Mouse (Mus musculus) liver, embryonic 14.5 days (tissue): Measurements from ENCODE around the gene Gid4. TPM values are rescaled to one million over a fixed set of nuclear protein-coding genes. Genes with fewer than 3 reads are reported as not detected.

ENCODE experiments used
- ATAC-seq: fragments of 200-750 bp; cut with Nextera tagmentation; 2 replicates; pipeline ENCODE4 v1.8.0; 2017; ENCODE audit warnings: moderate number of reproducible peaks, mild to moderate bottlenecking, moderate library complexity; ENCODE audit not compliant: insufficient read depth
- DNase-seq, 3 experiments: peaks; one replicate each; pipeline ENCODE4 v3.0.0-alpha.2; 2012 to 2013; ENCODE audit warnings: low read depth in 3 of 3, low spot score in 3 of 3
- H3K27ac ChIP-seq: fragments of 300-500 bp; sonication (generic); 2 replicates; pipeline ENCODE4 v1.5.1; 2014; ENCODE audit warnings: moderate library complexity, mild to moderate bottlenecking, control low read depth, inconsistent platforms
- H3K27me3 ChIP-seq: fragments of 300-500 bp; sonication (generic); 2 replicates; pipeline ENCODE4 v1.6.1; 2014; ENCODE audit warnings: mild to moderate bottlenecking, low read length, moderate library complexity; ENCODE audit not compliant: control insufficient read depth, insufficient read depth
- H3K36me3 ChIP-seq: fragments of 300-500 bp; sonication (generic); replicated peaks from 2 replicates; pipeline ENCODE4 v1.6.1; 2014; ENCODE audit warnings: low read depth; ENCODE audit not compliant: control insufficient read depth, insufficient read depth
- H3K4me1 ChIP-seq, 2 experiments: fragments of 200-500 bp in 1 of 2; fragments of 300-500 bp in 1 of 2; sonication (generic) in 1 of 2; replicated peaks; 2 replicates each; pipeline ENCODE4 v1.6.1; 2012 to 2014; ENCODE audit warnings: antibody characterized with exemption in 1 of 2, inconsistent platforms in 1 of 2, low read length in 1 of 2; ENCODE audit not compliant: control insufficient read depth in 2 of 2, insufficient read depth in 2 of 2
- H3K4me2 ChIP-seq: fragments of 300-500 bp; sonication (generic); 2 replicates; pipeline ENCODE4 v1.6.1; 2014; ENCODE audit warnings: low read depth, mild to moderate bottlenecking, control low read depth, moderate library complexity
- H3K4me3 ChIP-seq, 2 experiments: fragments of 200-500 bp in 1 of 2; fragments of 300-500 bp in 1 of 2; sonication (generic) in 1 of 2; 2 replicates each; pipeline ENCODE4 v1.5.1; 2012 to 2014; ENCODE audit warnings: low read depth in 2 of 2, low read length in 2 of 2, mild to moderate bottlenecking in 2 of 2, control low read depth in 1 of 2, inconsistent platforms in 1 of 2, moderate library complexity in 1 of 2; ENCODE audit not compliant: insufficient read depth in 1 of 2
- H3K9ac ChIP-seq: fragments of 300-500 bp; sonication (generic); replicated peaks from 2 replicates; pipeline ENCODE4 v1.6.1; 2014; ENCODE audit warnings: mild to moderate bottlenecking, control low read depth, moderate library complexity
- H3K9me3 ChIP-seq: fragments of 300-500 bp; sonication (generic); 2 replicates; pipeline ENCODE4 v1.6.1; 2016; ENCODE audit warnings: low read length, mixed read lengths; ENCODE audit not compliant: control insufficient read depth
- CTCF ChIP-seq: IDR thresholded peaks from 2 replicates; pipeline ENCODE4 v1.5.1; 2016; ENCODE audit warnings: antibody characterized with exemption, low read depth, control low read depth
- EP300 ChIP-seq: IDR thresholded peaks from 2 replicates; pipeline ENCODE4 v1.6.1; 2016; ENCODE audit warnings: antibody characterized with exemption, low read depth
- WGBS: fragments of 180-500 bp; shearing (Covaris S2); extraction: QIAGEN DNeasy Blood & Tissue Kit; methylation state at CpG from one replicate; pipeline ENCODE4 v1.1.7; 2014; ENCODE audit not compliant: insufficient replicate concordance; 5-methylcytosine and 5-hydroxymethylcytosine counted together
- polyA plus RNA-seq, 2 experiments: library from polyadenylated mRNA; depleted of rRNA in 1 of 2; stranded (reverse) in 1 of 2; unstranded in 1 of 2; fragments of >200 nt; fragmentation: Nextera tagmentation in 1 of 2; extraction: Ambion mirVana in 1 of 2; gene quantifications; 2 replicates each; pipeline versions ENCODE4 v1.2.1 to v1.2.3; 2012 to 2014

Gene Gid4
- polyA plus RNA-seq, 2 experiments = 6.1 to 8.4 TPM

GRCm38 (mm10) chr11:60492726-60493125 is 75.8 kb downstream of the Gid4 start:
- H3K9ac ChIP-seq = no peak overlapping the region
- H3K4me1 ChIP-seq = peaks cover 2 to 3% of the 10 kb centered on the region in 2 experiments; a peak in 3 of 4 replicates
- ATAC-seq (no peak), DNase-seq (no peak)
- no peak overlapping the region for H3K27ac ChIP-seq
- H3K4me3 ChIP-seq = no peak overlapping the region
- 71% methylated on average over 5 of the region's 5 CpGs for WGBS
- no peaks in the 10 kb centered on the region for H3K9me3 ChIP-seq
- TF ChIP-seq CTCF (no peak), EP300 (no peak)
- no peaks in the 10 kb centered on the region for H3K27me3 ChIP-seq
- H3K4me2 ChIP-seq = no peak overlapping the region
- H3K36me3 ChIP-seq = no peaks in the 10 kb centered on the region

- H3K4me2 ChIP-seq = no peak overlapping the region
- no peaks in the 10 kb centered on the region for H3K4me1 ChIP-seq
- H3K27ac ChIP-seq = no peak overlapping the region
- DNase-seq (no peak), ATAC-seq (no peak)
- H3K9ac ChIP-seq = no peak overlapping the region
- 51% methylated on average over 2 of the region's 2 CpGs for WGBS
- H3K9me3 ChIP-seq = no peaks in the 10 kb centered on the region
- no peaks in the 10 kb centered on the region for H3K27me3 ChIP-seq
- no peak for TF ChIP-seq EP300
- no peak for TF ChIP-seq CTCF
- no peak overlapping the region for H3K4me3 ChIP-seq
- H3K36me3 ChIP-seq = no peaks in the 10 kb centered on the region
Measured at GRCm38 (mm10) chr11:60495692-60496091, 78.7 kb downstream of the Gid4 start.

Other genes starting within 250 kb of the Gid4 start
- 38.8 and 45.7 TPM in 2 replicates for gene Srebf1, start 194.6 kb upstream of the Gid4 start, polyA plus RNA-seq (2012; rRNA removed)
- gene Srebf1, start 194.6 kb upstream of the Gid4 start, polyA plus RNA-seq (2014; fragmentation: Nextera tagmentation; extraction: Ambion mirVana) = 37.6 and 49.6 TPM in 2 replicates
- gene Tom1l2, start 64.2 kb upstream of the Gid4 start, polyA plus RNA-seq (2012; rRNA removed) = 4.9 and 5.0 TPM in 2 replicates
- gene Tom1l2, start 64.2 kb upstream of the Gid4 start, polyA plus RNA-seq (2014; fragmentation: Nextera tagmentation; extraction: Ambion mirVana) = 2.4 and 3.1 TPM in 2 replicates
- 0.34 and 0.39 TPM in 2 replicates for gene Drc3, start 63.8 kb upstream of the Gid4 start, polyA plus RNA-seq (2012; rRNA removed)
- gene Drc3, start 63.8 kb upstream of the Gid4 start, polyA plus RNA-seq (2014; fragmentation: Nextera tagmentation; extraction: Ambion mirVana) = 0.14 and 0.20 TPM in 2 replicates
- gene Atpaf2, start 1.3 kb downstream of the Gid4 start, polyA plus RNA-seq (2012; rRNA removed) = 19.0 and 19.4 TPM in 2 replicates
- 25.2 and 30.9 TPM in 2 replicates for gene Atpaf2, start 1.3 kb downstream of the Gid4 start, polyA plus RNA-seq (2014; fragmentation: Nextera tagmentation; extraction: Ambion mirVana)
- 22.9 and 24.1 TPM in 2 replicates for gene Drg2, start 37.4 kb downstream of the Gid4 start, polyA plus RNA-seq (2012; rRNA removed)
- 37.5 and 41.3 TPM in 2 replicates for gene Drg2, start 37.4 kb downstream of the Gid4 start, polyA plus RNA-seq (2014; fragmentation: Nextera tagmentation; extraction: Ambion mirVana)
- 0.45 and 0.64 TPM in 2 replicates for gene Myo15, start 52.2 kb downstream of the Gid4 start, polyA plus RNA-seq (2012; rRNA removed)
- 0.18 and 0.44 TPM in 2 replicates for gene Myo15, start 52.2 kb downstream of the Gid4 start, polyA plus RNA-seq (2014; fragmentation: Nextera tagmentation; extraction: Ambion mirVana)
- gene Alkbh5, start 119.2 kb downstream of the Gid4 start, polyA plus RNA-seq (2012; rRNA removed) = 7.5 and 7.7 TPM in 2 replicates
- 14.2 and 15.1 TPM in 2 replicates for gene Alkbh5, start 119.2 kb downstream of the Gid4 start, polyA plus RNA-seq (2014; fragmentation: Nextera tagmentation; extraction: Ambion mirVana)